Mouse (Mus musculus) limb, embryonic 11.5 days (tissue): ENCODE results near the gene Aqp11. TPM values are rescaled to one million over a fixed set of nuclear protein-coding genes. Genes with fewer than 3 reads are reported as not detected.

Source experiments
- ATAC-seq: fragments of 200-750 bp; cut with Nextera tagmentation; 2 replicates; pipeline ENCODE4 v1.8.0; 2017; ENCODE audit warnings: low read depth; ENCODE audit not compliant: insufficient number of reproducible peaks, low FRiP score, low TSS enrichment
- DNase-seq: peaks from one replicate; pipeline ENCODE4 v3.0.0-alpha.2; 2015; ENCODE audit warnings: low spot score
- H3K27ac ChIP-seq: fragments of 300-500 bp; sonication (generic); replicated peaks from 2 replicates; pipeline ENCODE4 v1.5.1; 2014; ENCODE audit warnings: low read depth, mild to moderate bottlenecking, low read length
- H3K27me3 ChIP-seq: fragments of 300-500 bp; sonication (generic); 2 replicates; pipeline ENCODE4 v1.6.1; 2014; ENCODE audit warnings: mild to moderate bottlenecking, low read length, mixed read lengths; ENCODE audit not compliant: control insufficient read depth, insufficient read depth
- H3K36me3 ChIP-seq: fragments of 300-500 bp; sonication (generic); 2 replicates; pipeline ENCODE4 v1.6.1; 2014; ENCODE audit warnings: mild to moderate bottlenecking, low read length, moderate library complexity, mixed read lengths; ENCODE audit not compliant: control insufficient read depth, insufficient read depth
- H3K4me1 ChIP-seq: fragments of 300-500 bp; sonication (generic); 2 replicates; pipeline ENCODE4 v1.6.1; 2014; ENCODE audit warnings: low read length, mixed read lengths; ENCODE audit not compliant: control insufficient read depth, insufficient read depth
- H3K4me2 ChIP-seq: fragments of 300-500 bp; sonication (generic); 2 replicates; pipeline ENCODE4 v1.6.1; 2014; ENCODE audit warnings: low read depth, mild to moderate bottlenecking, moderate library complexity; ENCODE audit not compliant: severe bottlenecking
- H3K4me3 ChIP-seq: fragments of 300-500 bp; sonication (generic); 2 replicates; pipeline ENCODE4 v1.5.1; 2014; ENCODE audit warnings: low read depth, low read length
- H3K9ac ChIP-seq: fragments of 300-500 bp; sonication (generic); 2 replicates; pipeline ENCODE4 v1.6.1; 2014; ENCODE audit warnings: mild to moderate bottlenecking, low read length
- H3K9me3 ChIP-seq: fragments of 300-500 bp; sonication (generic); 2 replicates; pipeline ENCODE4 v1.6.1; 2016; ENCODE audit warnings: low read length; ENCODE audit not compliant: control insufficient read depth
- WGBS: fragments of 180-500 bp; shearing (Covaris S2); extraction: QIAGEN DNeasy Blood & Tissue Kit; methylation state at CpG from one replicate; pipeline ENCODE4 v1.1.7; 2014; 5-methylcytosine and 5-hydroxymethylcytosine counted together
- polyA plus RNA-seq: library from polyadenylated mRNA; unstranded; fragments of >200 nt; fragmentation: Nextera tagmentation; extraction: Ambion mirVana; gene quantifications from 2 replicates; pipeline ENCODE4 v1.2.1, GENCODE M21; 2014

Gene Aqp11
- polyA plus RNA-seq, 1 experiment from 2014 or later = 2.7 TPM

DNA sequence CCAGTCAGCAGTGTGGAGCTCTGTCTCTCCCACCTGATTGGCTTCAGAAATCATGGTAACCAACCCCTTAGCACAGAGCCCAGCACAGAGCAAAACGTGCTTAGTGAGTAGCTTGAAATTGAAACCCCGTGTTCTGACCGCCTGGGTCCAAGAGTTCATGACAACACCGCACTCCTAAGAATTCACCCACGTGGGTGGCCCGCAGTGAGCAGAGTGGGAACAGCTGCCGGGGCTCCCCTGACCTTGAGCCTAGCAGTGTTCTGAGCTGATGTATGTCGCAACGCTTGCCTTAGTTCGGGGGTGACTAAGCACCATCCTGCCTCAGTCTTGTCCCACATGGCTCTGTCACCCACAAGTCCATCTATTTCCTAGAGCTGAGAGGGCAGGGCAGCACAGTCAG, 2.9 kb upstream of the Aqp11 start:
- Histone ChIP-seq H3K4me1 (no peaks in the 10 kb centered on the region), H3K27me3 (no peaks in the 10 kb centered on the region), H3K9ac (no peak overlapping the region), H3K9me3 (no peaks in the 10 kb centered on the region), H3K27ac (no peak overlapping the region), H3K4me2 (no peak overlapping the region), H3K36me3 (no peaks in the 10 kb centered on the region), H3K4me3 (no peak overlapping the region)
- 66% methylated on average over 10 of the region's 10 CpGs for WGBS
- no peak for DNase-seq
- ATAC-seq = no peak

DNA sequence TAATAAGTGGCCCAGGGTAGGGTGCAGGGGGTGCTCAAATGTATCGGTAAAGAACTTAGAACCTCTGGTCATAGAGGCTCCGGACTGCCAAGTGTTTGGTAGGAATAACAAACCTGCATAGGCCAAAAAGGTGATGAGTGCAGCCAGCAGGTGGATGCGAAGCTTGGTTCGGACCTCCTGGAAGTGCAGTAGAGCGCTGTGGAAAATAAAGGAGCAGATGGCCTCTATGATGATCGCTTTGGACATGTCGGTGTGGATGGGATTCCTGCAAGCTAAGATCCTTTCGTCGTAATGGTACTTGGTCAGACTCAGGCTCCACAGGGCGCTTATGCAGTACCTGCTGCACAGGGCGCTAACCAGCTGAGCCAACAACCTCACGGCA, 842 bp downstream of the Aqp11 start:
- no peaks in the 10 kb centered on the region for H3K36me3 ChIP-seq
- ATAC-seq = no peak
- no peaks in the 10 kb centered on the region for H3K9me3 ChIP-seq
- no peak overlapping the region for H3K9ac ChIP-seq
- H3K27ac ChIP-seq = no peak overlapping the region
- no peaks in the 10 kb centered on the region for H3K27me3 ChIP-seq
- H3K4me1 ChIP-seq = no peaks in the 10 kb centered on the region
- no peak for DNase-seq
- 14% methylated on average over 12 of the region's 12 CpGs for WGBS
- peak overlapping the region; percentile 76 for H3K4me2 ChIP-seq
- H3K4me3 ChIP-seq = peak overlapping the region; percentile 51

DNA sequence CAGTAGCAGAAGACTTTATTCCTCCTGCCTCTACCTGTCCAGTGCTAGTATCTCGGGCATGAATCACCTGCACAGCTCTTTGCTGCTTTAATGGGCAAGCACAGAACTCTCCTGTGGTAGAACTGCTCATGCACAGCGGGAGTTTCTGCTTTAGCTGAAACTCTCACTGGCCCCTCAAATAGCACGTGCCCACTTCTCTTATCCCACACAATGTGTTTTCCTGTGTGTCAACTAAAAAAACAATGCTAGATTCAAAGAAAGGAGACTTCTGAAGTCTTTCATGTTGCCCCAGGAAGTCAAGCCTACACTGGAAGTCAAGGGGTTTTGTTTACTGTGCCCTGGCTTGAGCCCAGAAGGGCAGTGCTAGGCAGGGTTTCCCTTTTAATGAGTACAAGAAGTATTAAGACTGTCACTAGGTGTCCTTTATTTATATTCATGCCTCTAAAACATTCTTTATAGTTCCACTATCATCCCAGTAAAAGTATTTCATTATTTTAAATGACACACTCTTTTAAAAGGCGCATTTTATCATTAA, 2.1 kb downstream of the Aqp11 start:
- ATAC-seq (no peak), DNase-seq (no peak)
- Histone ChIP-seq H3K36me3 (no peaks in the 10 kb centered on the region), H3K9ac (no peak overlapping the region), H3K4me2 (no peak overlapping the region), H3K4me3 (no peak overlapping the region), H3K4me1 (no peaks in the 10 kb centered on the region), H3K27me3 (no peaks in the 10 kb centered on the region), H3K9me3 (no peaks in the 10 kb centered on the region), H3K27ac (no peak overlapping the region)
- 66% methylated on average over 4 of the region's 4 CpGs for WGBS

DNA sequence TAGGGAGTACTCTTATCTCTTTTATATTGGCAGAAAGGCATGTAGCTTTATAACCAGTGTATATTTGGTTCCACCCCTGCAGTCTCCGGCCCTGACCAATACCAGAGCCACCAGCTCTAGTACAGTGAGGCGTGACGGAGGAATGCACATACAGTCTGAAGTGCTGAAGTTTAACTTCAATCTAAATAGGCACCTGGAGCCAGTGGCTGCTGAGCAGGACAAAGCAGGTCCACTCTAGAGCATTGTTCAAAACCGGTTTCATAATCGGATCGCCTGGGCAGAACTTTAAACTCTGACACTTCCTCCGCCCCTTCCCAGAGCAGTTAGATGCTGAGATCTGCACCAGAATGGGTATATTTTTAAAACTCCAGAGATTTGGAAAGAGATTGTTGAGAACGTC, 3.1 kb downstream of the Aqp11 start:
- 88% methylated on average over 8 of the region's 8 CpGs for WGBS
- Histone ChIP-seq H3K36me3 (no peaks in the 10 kb centered on the region), H3K4me2 (no peak overlapping the region), H3K9ac (no peak overlapping the region), H3K27me3 (no peaks in the 10 kb centered on the region), H3K4me3 (no peak overlapping the region), H3K4me1 (no peaks in the 10 kb centered on the region), H3K27ac (no peak overlapping the region), H3K9me3 (no peaks in the 10 kb centered on the region)
- ATAC-seq = no peak
- DNase-seq = no peak

DNA sequence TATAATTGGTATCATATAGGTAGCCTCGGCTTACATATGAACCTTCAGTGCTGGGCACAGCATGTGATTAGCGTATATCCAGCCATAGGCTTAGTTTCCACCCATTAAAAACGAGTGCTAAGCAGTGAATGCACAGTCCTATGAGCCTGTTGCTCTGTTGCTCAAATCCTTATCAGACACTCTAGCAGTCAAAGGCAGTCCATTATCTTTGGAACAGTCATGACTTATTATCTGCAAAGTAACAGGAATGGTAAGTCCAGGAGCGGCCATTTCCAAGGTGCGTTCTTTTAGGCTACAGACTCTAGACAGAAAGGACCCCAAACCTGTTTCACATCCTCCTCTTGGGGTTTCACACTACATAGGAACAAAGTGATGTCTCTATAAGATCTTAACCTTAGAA, 4.5 kb downstream of the Aqp11 start:
- 86% methylated on average over 5 of the region's 5 CpGs for WGBS
- Histone ChIP-seq H3K27ac (no peak overlapping the region), H3K4me2 (no peak overlapping the region), H3K4me3 (no peak overlapping the region), H3K4me1 (no peaks in the 10 kb centered on the region), H3K27me3 (no peaks in the 10 kb centered on the region), H3K9ac (no peak overlapping the region), H3K9me3 (no peaks in the 10 kb centered on the region), H3K36me3 (no peaks in the 10 kb centered on the region)
- ATAC-seq (no peak), DNase-seq (no peak)

DNA sequence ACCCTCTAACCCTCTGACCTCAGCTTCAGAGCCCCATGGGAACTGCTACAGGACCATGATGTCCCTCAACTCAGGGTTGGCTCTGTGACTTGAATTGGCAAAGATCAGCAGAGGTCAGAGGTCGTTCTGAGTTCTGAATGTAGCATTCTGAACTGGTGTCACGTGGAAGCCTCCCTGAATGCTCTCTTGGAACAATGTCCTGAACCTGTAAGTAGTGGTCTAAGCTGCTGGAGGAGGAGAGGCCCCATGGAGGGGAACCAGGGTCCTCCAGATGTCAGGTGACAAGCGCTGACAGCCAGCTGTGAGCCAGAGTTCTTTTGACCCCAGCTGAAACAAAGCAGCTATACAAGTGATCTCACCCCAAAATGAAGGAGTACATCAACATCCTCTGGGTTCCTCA, 7.7 kb downstream of the Aqp11 start:
- Histone ChIP-seq H3K4me1 (no peaks in the 10 kb centered on the region), H3K9ac (no peak overlapping the region), H3K4me2 (no peak overlapping the region), H3K4me3 (no peak overlapping the region), H3K27ac (no peak overlapping the region), H3K27me3 (no peaks in the 10 kb centered on the region), H3K9me3 (no peaks in the 10 kb centered on the region), H3K36me3 (no peaks in the 10 kb centered on the region)
- 80% methylated on average over 3 of the region's 3 CpGs for WGBS
- no peak for DNase-seq
- ATAC-seq = no peak

DNA sequence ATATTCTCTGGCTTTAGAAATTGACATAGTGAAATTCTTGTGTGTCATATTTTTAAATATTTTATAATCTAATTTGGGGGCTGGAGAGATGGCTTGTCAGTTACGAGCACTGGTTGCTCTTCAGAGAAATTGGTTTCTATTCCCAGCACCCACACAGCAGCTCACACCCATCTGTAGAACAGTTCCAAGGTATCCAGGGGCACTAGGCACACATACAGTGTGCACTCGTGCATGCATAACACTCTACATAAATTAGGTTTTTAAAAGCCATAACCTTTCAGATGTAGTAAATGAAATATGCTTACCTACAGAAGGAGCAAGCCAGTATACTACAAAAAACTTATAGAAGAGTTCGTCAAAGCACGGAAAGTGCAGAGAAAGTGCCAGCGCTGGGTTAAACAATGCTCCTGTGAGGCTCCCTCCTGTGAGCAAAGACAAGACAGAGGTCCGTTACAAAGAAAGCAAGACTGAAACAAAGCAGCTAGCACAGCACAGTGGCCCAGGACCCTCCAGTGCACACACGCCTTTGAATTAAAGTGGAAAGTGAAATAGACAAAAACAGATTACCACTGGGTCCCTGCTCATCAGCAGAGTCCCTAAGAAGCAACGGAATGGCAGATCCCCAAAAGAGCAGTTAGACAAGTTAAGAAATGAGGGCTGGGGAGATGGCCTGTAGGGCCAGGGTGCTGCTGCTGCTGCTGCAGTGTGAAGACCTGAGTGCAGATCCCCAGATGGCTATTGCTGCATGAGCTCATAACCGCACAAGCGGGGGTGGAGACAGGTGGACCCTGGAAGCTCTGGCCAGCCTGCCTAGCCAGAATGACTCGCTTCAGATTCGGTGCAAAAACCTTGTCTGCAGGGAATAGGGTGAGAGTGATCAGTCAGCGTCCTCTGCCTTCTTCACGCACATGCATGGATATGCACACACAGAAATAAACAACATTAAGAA, 9.1 kb downstream of the Aqp11 start:
- 78% methylated on average over 14 of the region's 14 CpGs for WGBS
- ATAC-seq = no peak
- H3K27me3 ChIP-seq = no peaks in the 10 kb centered on the region
- no peak overlapping the region for H3K4me3 ChIP-seq
- H3K4me2 ChIP-seq = no peak overlapping the region
- no peaks in the 10 kb centered on the region for H3K4me1 ChIP-seq
- H3K9me3 ChIP-seq = no peaks in the 10 kb centered on the region
- no peak overlapping the region for H3K9ac ChIP-seq
- no peaks in the 10 kb centered on the region; the same call in 1 of the 2 replicates for H3K36me3 ChIP-seq
- no peak for DNase-seq
- H3K27ac ChIP-seq = no peak overlapping the region

DNA sequence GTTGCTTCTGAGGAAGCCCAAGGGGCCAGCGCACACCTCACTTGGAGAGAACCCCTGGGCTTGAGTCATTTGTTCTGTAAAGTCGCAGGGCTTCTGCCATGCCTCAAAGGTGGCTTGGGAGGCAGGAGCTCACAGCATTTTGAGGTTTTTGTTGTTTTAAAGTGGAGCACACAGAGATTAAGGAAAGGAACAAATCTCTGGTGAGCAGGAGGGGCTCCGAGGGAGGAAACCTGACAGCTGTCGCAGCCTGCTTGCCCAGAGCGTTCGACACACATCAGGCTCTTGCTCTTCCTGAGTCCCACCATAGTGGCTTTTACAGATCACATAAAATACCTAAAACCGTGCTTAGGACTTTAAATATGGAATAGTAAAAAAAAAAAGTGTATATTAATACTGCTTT, 11.3 kb downstream of the Aqp11 start:
- Histone ChIP-seq H3K9ac (no peak overlapping the region), H3K9me3 (no peaks in the 10 kb centered on the region), H3K27me3 (no peaks in the 10 kb centered on the region), H3K4me2 (no peak overlapping the region), H3K4me3 (no peak overlapping the region), H3K27ac (no peak overlapping the region), H3K36me3 (peaks cover 2% of the 10 kb centered on the region; the same call in 1 of the 2 replicates), H3K4me1 (no peaks in the 10 kb centered on the region)
- DNase-seq (no peak), ATAC-seq (no peak)
- 85% methylated on average over 7 of the region's 7 CpGs for WGBS
